Mouse (Mus musculus): ENCODE data around the gene Actn1.

Actn1 gene

DNA sequence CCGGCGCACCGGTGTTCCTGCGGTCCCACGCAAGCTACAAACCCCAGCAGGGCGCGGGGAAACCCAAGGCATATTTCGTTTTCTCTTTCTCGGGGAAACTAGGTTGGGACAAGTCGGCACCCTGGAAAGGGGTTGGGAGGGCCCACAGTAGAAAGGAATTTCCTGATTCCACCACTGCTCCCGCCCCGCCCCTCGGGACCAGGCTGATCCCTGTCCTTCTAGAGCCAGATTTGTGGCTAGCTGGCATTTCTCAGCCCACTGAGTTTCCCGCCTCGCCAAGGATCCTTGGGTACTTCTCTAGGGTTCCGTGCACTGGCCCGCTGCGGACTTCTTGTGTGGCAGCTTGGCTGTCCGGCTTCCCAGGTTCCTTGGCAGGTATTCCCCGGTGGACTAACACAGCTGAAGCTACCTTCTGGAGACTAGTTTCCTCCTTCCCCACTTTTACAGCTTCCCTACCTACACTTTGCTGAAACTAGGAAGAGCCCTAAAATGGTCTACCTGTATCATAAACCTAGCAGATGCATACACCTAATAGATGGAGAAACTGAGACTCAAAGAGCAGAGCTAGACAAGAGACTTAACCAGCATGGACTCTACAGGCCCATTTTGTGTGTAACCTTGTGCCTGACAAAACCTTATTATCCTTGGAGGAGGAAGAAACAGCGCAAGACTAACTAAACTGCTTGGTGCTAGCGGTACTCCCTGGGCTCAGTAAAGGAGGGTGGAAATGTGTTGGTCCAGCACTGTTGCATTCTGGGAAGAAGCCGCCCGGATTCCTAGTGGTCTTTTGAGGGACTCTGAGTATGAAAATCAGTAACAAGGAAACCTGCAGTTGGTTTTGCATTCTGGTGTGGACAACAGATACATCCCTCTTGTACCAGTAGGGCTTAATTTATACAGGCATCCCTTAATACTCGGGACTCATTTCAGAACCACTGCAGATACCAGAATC lies 849 bp upstream of the Actn1 start:
- ATAC-seq (ENCODE audit: insufficient number of reproducible peaks, low FRiP score, low TSS enrichment) = peak; percentile 7; the same call in 1 of the 2 replicates

DNA sequence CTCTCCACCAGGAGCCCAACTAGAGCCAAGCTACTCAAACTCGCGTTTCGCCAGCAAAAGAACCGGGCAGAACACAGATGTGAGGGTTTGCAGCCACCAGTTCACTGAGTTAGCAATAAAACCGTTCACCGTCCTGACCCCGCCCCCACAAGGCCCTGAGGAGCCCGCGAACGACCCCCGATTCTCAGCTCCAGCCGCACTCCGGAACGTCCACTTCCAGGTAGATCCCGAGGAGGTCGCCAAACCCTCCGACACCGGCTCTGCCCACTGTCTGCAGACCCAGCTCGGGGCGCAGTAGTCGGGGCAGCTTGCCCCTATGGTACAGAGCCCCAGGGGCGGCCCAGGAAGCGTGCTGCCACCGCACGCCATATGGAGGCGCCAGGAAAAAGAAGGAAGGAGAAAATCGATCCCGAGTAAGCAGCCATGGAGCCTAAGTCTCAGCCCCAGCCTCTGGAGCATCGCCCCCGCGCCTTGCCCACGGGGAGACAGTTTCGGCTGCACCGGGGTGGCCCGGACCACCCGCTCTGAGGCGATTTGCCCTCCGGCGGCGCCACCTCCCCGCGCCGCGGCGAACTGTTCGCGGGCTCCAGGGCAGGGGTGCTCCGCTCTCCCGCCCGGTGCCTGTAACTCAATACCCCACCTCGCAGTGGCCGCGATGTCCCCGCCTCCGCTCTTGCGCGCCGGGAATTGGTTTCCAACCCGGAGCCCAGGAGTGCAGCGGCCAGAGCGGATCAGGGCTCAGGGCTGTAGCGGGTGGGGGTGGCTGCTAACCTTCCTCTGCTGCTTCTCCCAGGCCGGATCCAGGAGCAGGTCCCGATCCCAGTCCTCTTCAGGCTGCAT lies 735 bp downstream of the Actn1 start:
- ATAC-seq (ENCODE audit: insufficient number of reproducible peaks, low FRiP score, low TSS enrichment) = peak; percentile 21

DNA sequence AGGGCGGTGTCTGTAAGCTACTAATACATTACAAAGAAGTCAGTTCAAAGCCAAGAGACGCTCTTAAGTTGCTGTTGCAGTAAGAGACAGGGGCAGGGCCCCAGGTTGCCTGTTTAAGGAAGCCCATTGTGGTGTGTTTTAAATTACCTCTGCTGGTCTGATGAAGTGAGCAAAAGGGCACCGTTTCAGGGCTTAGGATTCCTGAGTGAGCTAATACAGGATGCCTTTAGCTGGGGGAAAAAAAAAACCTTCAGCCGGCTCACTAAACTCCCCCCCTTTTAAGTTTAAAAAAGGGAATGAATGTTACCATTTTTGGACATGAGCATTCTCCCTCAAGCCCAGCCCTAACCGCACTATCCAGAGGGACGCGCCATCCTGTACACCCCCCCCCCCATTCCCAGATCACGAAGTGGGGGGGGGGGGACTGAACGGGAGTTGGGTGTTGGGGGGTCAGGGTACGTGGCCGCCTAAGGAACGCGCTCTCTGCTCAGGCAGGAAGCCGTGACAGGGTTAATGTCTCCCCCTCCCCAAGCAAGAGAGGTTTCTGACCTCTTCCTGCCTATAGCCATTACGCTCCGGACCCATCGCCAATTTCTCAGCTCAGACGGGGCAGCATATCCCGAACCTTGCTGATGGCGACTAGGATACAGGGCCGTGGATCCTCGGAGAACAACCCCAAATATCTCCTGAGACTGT lies 1.5 kb downstream of the Actn1 start:
- ATAC-seq (ENCODE audit: insufficient number of reproducible peaks, low FRiP score, low TSS enrichment) = no peak

DNA sequence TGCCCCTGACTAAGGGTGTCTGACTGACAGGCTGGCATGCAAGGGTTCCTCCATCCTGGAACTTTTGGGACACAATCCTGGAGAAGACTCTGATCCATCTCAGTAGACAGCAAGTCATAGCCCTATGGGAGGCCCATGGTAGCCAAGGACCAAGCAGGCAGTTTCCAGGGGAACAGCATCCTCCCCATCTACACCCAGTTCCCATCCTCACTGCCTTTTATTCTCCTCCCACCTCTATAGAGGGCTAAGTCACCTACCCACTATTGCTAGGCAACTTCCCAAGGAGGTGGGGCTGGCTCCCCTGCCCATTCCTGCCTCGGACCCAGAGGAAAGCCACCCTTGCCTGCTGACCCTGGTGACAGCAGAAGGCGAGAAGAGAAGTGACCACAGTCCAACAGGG lies 8.2 kb downstream of the Actn1 start:
- no peak for ATAC-seq (ENCODE audit: insufficient number of reproducible peaks, low FRiP score, low TSS enrichment)

DNA sequence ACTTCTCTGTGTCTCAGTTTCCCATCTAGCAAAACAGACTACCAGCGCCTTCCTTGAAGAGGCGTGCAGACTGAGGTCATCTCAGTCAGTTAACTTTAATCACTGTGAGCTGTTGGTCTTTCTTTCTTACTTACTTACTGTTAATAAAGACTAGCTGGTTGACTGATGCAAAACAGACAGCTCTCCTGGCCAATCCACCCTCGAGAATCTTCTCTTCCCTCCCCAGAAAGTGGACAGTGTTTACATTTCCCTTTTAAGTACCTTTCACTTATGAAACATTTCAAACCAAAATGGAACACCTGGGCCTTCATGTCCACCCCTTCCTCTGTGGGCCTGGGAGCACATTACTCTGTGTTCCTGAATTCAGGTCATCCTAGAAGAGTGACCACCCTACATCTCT lies 8.6 kb downstream of the Actn1 start:
- no peak for ATAC-seq (ENCODE audit: insufficient number of reproducible peaks, low FRiP score, low TSS enrichment)

DNA sequence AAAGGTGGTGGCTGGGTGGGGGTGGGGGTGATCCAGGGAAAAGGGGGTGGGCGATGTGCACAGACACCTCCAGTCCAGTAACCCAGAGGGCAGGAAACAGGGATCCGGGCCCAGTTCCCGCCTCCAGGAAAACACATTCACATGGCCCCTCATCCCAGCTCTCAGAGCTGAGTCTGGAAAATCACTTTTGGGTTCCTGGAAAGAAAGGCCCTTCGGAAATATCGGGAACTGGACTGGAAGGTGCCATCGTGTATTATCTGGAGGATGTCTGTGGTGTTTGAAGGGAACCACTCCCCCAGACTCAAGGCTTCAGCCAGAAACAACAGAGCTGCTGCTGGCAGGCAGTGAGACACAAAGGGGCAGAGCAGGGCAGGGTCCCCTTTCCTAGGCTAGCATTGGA lies 10.6 kb downstream of the Actn1 start:
- no peak for ATAC-seq (ENCODE audit: insufficient number of reproducible peaks, low FRiP score, low TSS enrichment)

DNA sequence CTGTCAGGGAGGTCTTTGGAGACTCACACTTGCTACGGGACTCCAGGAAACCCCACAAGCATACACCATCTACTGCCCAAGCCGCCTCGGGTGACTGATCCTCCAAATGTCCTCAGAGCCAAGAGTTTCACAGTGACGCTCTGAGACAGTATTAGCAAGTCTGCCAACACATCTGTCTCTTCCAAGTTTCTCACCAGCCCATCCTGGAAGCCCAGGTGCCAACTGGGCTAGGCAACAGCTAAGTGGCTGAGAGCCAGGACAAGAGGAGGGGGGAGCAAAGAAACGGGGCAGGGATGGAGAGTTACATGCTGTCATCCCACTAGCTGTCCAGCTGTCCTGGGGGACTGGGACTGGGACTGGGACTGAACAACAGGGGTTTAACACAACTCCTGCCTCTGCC lies 13.1 kb downstream of the Actn1 start:
- ATAC-seq (ENCODE audit: insufficient number of reproducible peaks, low FRiP score, low TSS enrichment) = no peak

DNA sequence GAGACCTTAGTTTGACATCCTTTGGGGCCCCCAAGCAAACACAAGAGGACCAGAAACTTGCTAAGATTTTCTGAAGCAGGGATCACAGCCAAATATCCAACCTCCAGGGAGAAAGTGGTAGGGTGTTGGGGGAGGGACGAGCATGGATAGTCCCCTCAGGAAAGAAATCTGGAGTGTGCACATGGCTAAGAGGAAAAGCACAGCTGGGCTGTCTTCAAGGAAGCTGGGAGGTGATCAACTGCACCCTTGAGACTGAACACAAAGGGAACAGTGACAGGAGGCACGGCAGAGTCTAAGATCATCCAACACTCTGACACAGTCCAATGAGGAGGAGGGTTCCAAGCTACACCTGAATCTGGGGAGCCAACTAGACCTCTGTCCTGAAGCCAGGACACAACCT lies 13.7 kb downstream of the Actn1 start:
- ATAC-seq (ENCODE audit: insufficient number of reproducible peaks, low FRiP score, low TSS enrichment) = no peak

DNA sequence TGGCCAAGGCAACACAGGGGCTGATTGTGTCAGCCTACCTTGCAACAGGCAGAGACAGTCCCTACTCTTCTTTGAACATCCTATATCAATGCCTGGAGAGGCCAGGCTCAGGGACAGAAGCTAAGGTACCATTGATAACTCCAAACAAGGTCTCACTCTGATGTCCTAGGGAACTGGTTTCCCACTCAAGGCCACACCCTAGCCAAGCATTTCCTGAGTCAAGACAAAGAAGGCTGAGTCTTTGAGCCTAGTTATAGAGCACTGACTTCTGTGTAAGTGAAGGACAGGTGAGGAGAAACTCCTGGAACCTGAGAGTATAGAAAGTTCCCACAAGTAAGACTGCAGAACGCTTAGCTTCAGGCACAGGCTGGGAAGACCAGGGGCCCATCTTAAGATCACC lies 15.4 kb downstream of the Actn1 start:
- ATAC-seq (ENCODE audit: insufficient number of reproducible peaks, low FRiP score, low TSS enrichment) = no peak

DNA sequence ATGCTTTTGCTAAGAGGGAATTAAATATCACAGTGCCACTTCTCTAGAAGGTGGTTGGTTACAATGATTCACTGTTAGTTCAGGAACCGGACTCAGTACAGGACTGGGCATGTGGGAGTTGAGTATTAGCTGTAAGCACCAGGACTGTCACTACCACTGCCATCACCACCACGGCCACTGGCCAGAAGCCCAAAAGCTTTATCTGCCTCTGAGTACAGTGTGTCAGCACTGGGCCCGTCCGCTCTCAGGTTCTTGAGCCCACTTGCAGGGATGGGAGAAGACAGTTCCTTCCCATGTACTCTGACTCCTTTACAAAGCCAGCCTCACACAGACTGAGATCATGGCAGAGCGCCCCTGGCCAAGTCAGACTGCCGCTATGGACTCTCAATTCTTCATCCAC lies 16.0 kb downstream of the Actn1 start:
- no peak for ATAC-seq (ENCODE audit: insufficient number of reproducible peaks, low FRiP score, low TSS enrichment)

DNA sequence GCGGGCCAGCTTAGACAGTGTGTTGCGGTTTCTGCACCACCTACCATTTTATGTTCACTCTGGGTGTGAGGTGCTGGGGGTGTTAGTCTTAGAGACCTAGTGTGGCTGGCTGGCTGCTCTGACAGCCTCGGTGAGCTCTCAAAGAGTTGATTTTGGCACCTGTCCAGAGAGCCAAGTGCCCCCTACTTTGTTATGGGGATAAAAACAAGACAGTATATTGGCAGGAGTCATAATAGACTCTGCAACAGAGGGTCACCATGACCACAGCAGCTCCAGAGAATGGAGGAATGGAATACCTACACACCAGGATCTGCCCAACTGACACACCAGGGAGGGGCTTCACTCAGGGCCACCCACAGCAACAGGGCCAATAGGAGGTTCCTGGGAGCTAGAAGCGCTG lies 16.8 kb downstream of the Actn1 start:
- no peak for ATAC-seq (ENCODE audit: insufficient number of reproducible peaks, low FRiP score, low TSS enrichment)

DNA sequence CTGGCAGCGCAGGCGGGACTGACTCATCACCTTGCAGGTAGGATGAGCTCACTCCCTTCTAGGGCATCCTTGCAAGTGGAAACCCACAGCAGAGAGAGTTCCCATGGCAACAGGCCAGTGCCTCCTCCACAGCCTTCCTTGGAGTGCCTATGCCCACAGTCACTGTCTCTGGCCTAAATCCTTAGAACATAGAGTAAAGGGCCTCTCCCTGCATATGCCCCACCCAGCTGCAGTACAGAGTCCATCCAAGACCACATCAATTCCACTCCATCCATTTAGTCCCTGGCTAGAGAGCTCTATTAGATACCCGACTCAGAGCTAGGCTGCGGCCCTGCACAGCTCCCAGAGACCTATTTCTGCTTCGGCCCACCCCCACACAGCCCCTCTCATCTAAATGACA lies 20.7 kb downstream of the Actn1 start:
- ATAC-seq (ENCODE audit: insufficient number of reproducible peaks, low FRiP score, low TSS enrichment) = no peak

DNA sequence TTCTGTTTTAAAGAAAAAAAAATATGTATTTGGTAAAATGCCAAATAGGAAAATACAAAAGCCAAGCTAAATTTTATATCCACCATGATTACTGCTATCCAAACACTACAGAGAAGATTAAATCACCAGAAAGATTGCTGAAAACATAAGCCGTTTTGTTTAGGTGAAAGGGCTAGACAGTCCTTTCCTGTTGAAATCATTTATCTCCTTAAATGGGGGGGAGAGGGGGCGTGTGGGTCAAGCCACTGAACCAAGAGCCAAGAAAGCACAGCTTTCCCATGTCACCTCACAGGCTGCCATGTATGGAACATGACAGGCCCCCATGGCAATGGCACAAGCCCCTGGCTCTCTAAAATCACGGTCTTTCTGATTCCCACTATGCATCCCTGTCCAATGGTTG lies 21.6 kb downstream of the Actn1 start:
- ATAC-seq (ENCODE audit: insufficient number of reproducible peaks, low FRiP score, low TSS enrichment) = no peak

DNA sequence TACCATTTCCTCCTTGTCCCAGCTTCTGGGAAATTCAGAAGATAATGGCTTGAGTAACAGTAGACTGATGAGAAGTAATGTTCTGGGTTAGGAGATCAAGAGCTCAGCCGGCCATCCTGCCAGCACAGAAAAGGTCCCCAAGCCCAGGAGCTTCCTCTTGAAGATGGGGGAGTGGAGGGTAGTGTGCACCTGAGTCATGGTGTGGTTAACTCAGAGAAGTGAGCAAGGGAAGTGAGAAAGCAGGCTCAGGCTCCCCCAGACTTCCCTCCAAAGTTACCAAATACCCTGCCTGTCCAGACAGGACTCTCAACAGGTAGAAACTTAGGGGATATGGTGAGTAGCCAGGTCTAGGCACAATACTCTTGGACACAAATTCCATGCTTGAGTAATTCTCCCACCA lies 24.9 kb downstream of the Actn1 start:
- ATAC-seq (ENCODE audit: insufficient number of reproducible peaks, low FRiP score, low TSS enrichment) = no peak

DNA sequence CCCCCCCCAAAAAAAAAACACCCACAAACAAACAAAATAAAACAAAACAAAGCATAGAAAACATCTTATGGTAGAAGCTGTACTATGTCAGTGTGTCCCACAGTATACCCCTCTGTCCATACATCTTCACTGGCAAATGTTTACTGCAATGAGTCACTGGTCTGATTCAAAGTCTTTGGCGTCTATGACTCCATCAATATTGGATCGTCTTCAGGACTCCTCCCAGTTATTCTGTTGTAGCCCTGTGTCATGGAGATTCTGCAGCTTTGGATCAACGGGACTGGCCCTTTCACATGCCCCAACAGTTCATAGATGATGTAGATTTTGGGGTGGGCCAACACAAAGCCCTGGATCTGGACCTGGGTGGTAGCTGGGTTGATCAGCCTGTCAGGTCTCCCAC lies 25.9 kb downstream of the Actn1 start:
- ATAC-seq (ENCODE audit: insufficient number of reproducible peaks, low FRiP score, low TSS enrichment) = no peak

DNA sequence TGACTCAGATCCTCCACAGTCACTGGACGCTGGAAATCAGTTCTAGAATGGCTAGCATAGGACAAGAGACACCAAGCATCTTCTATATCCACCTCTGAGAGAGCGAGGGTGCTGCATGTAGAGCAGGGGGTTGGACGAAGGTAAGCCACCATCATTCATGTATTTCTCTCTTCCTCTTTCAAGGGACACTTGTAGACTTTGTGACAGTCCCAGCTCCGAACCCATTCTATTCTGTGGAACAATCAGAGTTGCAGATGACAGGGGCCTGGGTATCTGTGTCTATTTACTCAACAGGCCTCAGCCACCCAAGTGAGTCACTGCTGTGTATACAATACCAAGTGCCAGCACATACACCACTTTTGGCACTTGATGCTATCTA lies 27.3 kb downstream of the Actn1 start:
- no peak for ATAC-seq (ENCODE audit: insufficient number of reproducible peaks, low FRiP score, low TSS enrichment)

DNA sequence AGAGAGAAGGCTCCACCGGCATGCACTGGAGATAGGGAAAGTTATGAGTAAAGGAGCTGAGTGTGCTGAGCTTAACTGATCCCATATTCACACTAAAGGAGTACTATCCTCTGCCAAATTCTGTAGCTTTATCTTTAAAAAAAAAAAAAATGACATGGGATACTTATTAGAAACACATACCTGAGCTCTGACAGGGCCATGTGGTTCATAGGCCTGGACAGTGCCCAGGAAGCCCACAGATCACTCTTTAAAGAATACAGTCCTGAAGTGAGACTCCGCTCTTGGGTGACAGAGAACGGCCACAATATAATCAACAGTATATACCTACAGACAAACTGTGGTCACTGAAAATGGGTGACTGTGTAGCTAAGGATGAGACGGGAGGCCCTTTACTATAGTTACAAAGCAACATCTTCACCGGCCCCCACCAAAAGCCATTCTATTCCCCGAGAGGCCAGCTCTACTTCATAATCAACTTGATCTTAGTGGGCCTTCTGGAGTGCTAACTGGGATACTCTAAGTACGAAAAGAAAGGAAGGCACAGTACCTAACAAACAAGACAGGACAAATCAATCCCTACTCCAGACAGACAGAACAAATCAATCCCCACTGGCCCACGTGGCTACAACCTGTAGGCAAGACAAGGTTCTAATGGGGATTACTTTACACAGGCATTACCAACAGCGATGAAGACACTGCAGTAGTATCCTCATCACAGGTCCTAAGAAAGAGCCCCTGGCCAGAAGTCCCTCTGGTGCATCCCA lies 27.9 kb downstream of the Actn1 start:
- ATAC-seq (ENCODE audit: insufficient number of reproducible peaks, low FRiP score, low TSS enrichment) = no peak

DNA sequence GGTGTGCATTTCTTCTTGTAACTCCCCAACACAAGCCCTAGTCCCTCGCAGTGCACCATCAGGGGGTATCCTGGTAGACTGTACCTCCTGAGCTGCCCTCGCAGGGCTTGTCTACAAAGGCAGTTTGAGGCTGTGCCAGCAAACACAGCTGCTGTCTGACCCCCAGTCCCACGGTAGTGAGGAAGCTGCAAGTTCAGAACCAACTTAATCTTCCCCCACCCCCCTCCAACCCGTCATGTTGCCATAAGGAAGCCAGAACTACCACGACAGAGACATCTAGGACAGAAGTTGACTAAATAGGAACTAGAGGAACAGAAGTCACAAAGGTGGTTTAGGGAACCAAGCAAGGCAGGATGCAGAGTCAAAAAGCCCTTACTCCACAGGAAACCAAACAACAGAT lies 28.9 kb downstream of the Actn1 start:
- no peak for ATAC-seq (ENCODE audit: insufficient number of reproducible peaks, low FRiP score, low TSS enrichment)

DNA sequence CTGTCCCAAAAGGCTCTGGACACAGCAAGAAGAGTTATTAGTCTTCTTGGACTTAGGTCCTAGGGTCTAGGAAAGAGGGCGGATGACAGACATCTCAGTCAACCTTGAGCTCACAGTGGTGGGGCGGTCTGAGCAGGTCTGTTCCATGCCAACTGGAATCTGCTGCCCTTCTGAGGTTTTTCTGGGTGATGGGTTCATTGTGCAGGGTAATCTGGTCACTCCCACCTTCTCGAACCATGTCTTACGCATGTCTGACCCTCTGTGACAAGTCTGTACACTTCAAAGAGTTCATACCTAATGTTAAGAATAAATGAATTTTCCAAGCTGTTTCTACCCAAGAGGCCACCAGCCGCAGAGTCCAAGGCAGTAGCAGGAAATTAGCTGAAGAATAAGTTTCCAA lies 29.3 kb downstream of the Actn1 start:
- ATAC-seq (ENCODE audit: insufficient number of reproducible peaks, low FRiP score, low TSS enrichment) = no peak

DNA sequence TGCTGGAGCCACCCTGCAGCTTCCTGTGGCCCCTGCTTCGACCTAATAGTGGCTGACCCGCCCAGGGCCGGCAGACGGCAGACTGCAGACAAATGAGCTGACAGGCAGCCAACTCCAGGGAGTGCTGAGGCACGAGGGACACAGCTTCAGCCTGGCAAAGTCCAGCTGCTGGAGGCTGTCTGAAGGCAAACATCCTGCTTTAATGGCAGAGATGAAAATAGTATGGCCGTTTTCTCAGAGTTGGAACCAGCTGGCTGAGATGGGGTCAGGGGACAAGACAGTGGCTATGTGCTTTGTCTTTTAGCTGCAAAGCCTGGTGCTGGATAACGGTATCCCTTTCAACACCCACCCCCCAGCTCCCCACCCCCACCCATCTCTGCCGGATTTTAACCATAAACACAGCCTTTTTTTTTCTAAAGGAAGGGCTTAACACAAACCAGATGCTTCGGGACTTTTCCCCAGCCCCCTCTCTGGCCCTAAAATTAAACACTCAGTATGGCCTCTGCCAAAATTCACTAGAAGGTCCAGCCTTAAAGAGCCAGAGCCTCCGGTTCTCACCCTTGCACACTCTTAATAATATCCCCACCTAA lies 30.0 kb downstream of the Actn1 start:
- ATAC-seq (ENCODE audit: insufficient number of reproducible peaks, low FRiP score, low TSS enrichment) = peak; percentile 57
